Mouse (Mus musculus): ENCODE data around the gene Cyp2c23. TPM values are rescaled to one million over a fixed set of nuclear protein-coding genes. Genes with fewer than 3 reads are reported as not detected.

Cyp2c23 gene
- total RNA-seq, 1 experiment from 2014 or later = 1.4 TPM

GRCm38 (mm10) chr19:43972129-43972528, 56.9 kb downstream of the Cyp2c23 start:
- DNase-seq = no peak

- no peak for DNase-seq
Measured at GRCm38 (mm10) chr19:43968436-43969026, 60.5 kb downstream of the Cyp2c23 start.

DNA sequence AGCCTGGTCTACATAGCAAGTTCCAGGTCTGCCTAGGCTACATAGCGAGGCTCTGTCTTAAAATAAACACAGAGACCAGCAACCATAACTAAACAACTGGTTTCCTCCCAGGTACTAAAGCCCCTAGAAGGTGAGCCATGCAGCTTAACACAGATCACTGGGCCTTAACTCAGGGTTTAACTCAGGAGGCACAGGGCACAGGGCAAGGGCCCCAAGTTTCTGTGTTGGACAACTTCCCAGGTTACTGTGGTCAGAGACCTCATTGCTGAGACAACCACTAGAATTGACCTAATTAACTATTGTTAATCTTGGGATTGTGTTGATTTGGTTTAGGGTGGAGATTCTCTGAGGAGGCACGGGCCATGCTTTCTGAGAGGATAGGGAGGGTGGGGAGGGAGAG, 62.5 kb downstream of the Cyp2c23 start:
- DNase-seq = no peak

DNA sequence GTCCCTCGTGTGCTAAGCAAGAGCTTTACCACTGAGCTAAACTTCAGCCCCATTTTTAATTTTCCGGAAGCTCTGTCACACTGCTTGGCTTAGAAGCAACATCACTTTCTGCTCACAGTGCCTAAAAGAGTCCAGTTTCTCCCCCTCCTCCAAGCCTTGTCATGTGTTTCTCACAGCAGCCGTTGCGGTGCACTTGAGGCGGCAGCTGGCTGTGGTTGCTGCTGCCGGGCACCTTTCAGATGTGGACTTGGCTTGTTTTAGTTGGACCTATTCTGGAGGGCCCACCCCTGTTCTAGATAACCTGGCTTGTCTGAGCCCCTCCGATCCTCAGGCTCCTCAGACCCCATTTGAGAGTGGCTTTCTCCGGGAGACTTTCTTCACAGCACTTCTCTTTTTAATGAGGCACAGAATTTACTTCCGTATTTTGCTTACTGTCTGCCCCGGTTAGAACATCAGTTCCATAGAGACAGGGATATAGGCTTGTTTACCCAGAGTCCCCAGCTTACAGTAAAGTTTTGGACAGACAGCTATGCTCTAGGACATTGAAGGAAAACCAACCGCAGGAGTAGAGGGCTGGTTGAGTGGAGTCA, 63.4 kb downstream of the Cyp2c23 start:
- no peak for DNase-seq

DNA sequence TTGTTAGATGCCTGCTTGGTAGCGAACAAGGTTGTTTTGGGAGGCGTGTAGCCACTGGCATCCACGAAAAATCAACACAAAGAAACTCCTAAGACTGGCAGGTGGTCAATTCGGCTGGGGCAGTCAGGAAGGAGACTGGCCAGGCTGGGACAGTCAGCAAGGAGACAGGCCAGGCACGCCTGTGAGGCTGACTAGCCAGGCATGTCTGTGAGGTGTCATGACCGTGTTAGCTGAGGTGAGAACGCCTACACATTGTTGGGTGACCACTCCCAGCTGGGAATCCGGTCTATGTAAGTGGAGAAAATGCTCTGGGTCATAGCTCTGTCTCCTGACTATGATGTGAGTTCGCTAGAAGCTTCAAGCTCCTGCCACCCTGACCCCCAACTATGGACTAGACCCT, 66.2 kb downstream of the Cyp2c23 start:
- DNase-seq = no peak

- DNase-seq = peak; percentile 8
Measured at GRCm38 (mm10) chr19:43961185-43961584, 67.8 kb downstream of the Cyp2c23 start.

GRCm38 (mm10) chr19:43960014-43960413, 69.0 kb downstream of the Cyp2c23 start:
- DNase-seq = no peak

DNA sequence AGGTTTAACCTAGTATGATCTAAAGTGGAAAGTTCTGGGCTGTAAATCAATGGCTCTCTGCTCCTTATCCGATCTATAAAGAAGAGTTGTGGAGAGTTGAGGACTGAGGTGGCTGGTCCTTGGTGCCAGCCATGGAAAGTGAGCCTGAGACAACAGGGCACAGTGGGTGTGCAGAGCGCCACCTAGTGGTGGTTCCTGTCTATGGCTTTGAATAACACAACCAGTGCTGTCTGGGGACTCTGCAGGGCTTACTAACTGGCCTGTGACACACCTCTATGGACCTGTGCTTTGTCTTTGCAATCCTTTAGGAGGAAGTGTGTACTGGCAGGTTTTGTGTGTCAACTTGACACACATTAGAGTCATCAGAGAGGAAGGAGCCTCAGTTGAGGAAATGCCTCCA, 69.8 kb downstream of the Cyp2c23 start:
- DNase-seq = peak; percentile 79

DNA sequence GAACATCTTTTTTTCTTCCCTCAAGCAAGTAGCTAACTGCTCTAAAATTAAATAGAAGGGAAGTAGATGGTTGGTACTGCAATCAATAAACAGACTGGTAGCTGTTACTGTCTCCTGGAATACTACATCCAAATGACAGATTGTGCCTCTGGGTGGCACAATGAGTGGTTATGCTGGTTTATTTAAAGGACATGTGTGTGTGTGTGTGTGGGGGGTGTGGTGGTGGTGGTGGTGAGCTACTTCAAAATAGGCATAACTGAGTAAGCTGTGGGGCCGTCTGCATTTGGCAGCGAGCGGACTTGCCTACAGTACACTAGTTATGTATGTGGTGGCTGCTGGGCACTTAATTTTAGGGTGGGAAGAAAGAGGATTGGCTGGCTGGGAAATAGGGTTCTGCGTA, 71.1 kb downstream of the Cyp2c23 start:
- no peak for DNase-seq

- DNase-seq = no peak
Measured at GRCm38 (mm10) chr19:43957402-43957801, 71.6 kb downstream of the Cyp2c23 start.

- DNase-seq = no peak
Measured at GRCm38 (mm10) chr19:43955266-43955665, 73.7 kb downstream of the Cyp2c23 start.

Other genes starting within 250 kb of the Cyp2c23 start
- 0.06 and 1.9 TPM in 2 replicates for gene Abcc2, start 247.0 kb downstream of the Cyp2c23 start, total RNA-seq (2021)
- gene Dnmbp, start 89.0 kb downstream of the Cyp2c23 start, total RNA-seq (2021) = 15.9 and 17.1 TPM in 2 replicates
- 0.67 TPM in 1 of 2 replicates, not detected in the other for gene Cpn1, start 42.7 kb downstream of the Cyp2c23 start, total RNA-seq (2021)
- gene Erlin1, start 40.6 kb upstream of the Cyp2c23 start, total RNA-seq (2021) = 18.3 and 19.7 TPM in 2 replicates
- gene Chuk, start 78.3 kb upstream of the Cyp2c23 start, total RNA-seq (2021) = 74.6 and 84.0 TPM in 2 replicates
- 25.7 and 37.0 TPM in 2 replicates for gene Cwf19l1, start 106.7 kb upstream of the Cyp2c23 start, total RNA-seq (2021)
- 24.7 and 36.9 TPM in 2 replicates for gene Bloc1s2, start 117.2 kb upstream of the Cyp2c23 start, total RNA-seq (2021)
- not detected in 2 replicates for gene Pkd2l1, start 163.2 kb upstream of the Cyp2c23 start, total RNA-seq (2021)
- gene Scd3, start 174.1 kb upstream of the Cyp2c23 start, total RNA-seq (2021) = not detected in 2 replicates

Measured in adrenal gland, postnatal 25 days (tissue).